Mouse (Mus musculus): ENCODE results near the gene Aar2. TPM values are rescaled to one million over a fixed set of nuclear protein-coding genes. Genes with fewer than 3 reads are reported as not detected.

Aar2 gene
- polyA plus RNA-seq, 1 experiment from 2014 or later: 20.0 TPM

DNA sequence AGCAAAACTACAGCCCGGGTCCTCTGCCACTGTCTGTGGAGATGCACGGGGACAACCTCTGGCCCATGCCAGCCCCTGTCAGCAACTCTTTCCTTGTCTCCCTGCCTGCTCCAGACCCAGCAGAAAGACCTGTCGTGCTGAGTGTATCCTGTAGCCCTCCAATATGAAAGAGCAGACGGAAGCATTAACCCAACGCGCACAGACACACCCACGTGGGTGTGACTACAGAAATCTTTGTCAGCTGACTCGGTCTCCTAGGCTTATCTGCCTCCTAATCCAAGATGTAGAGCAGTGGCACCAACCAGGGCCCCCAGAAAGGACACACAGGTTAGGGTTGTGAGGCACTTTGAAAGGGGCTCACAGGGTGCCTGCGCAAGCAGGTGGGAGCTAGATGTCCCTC, 56.3 kb downstream of the Aar2 start:
- H3K36me3 ChIP-seq: no peaks in the 10 kb centered on the region
- no peak overlapping the region for H3K4me2 ChIP-seq
- no peaks in the 10 kb centered on the region; the same call in 1 of the 2 replicates for H3K9me3 ChIP-seq (replicated peaks)
- ATAC-seq (replicated peaks; ENCODE audit: insufficient number of reproducible peaks, insufficient read depth, low FRiP score, low read depth): no peak
- peaks cover 24% of the 10 kb centered on the region for H3K27me3 ChIP-seq
- no peak overlapping the region for H3K27ac ChIP-seq
- H3K4me3 ChIP-seq: no peak overlapping the region
- no peaks in the 10 kb centered on the region for H3K4me1 ChIP-seq (replicated peaks)
- H3K9ac ChIP-seq: no peak overlapping the region
- WGBS: 73% methylated on average over 9 of the region's 9 CpGs

- 62% methylated on average over 3 of the region's 3 CpGs for WGBS
- no peak for ATAC-seq (replicated peaks; ENCODE audit: insufficient number of reproducible peaks, insufficient read depth, low FRiP score, low read depth)
- H3K4me2 ChIP-seq: no peak overlapping the region
- no peak overlapping the region for H3K27ac ChIP-seq
- H3K4me1 ChIP-seq (replicated peaks): no peaks in the 10 kb centered on the region
- H3K9ac ChIP-seq: no peak overlapping the region
- H3K4me3 ChIP-seq: no peak overlapping the region
- H3K9me3 ChIP-seq (replicated peaks): no peaks in the 10 kb centered on the region; the same call in 1 of the 2 replicates
- H3K36me3 ChIP-seq: no peaks in the 10 kb centered on the region
- peaks cover 38% of the 10 kb centered on the region for H3K27me3 ChIP-seq
Observed at GRCm38 (mm10) chr2:156605144-156605543, 57.8 kb downstream of the Aar2 start.

DNA sequence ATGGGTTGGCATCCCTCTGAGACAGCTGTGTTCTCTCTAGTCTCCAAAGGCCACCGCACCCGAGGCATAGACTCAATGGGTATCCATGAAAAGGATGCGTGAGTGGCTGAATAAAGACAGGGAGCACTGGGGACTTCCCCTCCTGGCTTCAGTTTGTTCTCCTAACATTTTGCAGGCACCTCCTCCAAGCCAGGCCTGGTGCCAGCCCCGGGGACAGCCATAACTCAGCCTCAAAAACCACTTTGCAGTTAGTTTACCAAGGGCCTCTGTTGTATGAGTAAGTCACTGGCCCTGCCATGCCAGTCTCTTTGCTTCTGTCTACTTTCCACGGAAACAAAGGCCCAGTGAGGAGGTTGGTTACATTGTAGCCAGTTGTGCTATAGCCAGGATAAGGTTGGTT, 58.6 kb downstream of the Aar2 start:
- no peak overlapping the region for H3K9ac ChIP-seq
- ATAC-seq (replicated peaks; ENCODE audit: insufficient number of reproducible peaks, insufficient read depth, low FRiP score, low read depth): no peak
- H3K4me2 ChIP-seq: no peak overlapping the region
- no peaks in the 10 kb centered on the region; the same call in 1 of the 2 replicates for H3K9me3 ChIP-seq (replicated peaks)
- H3K36me3 ChIP-seq: no peaks in the 10 kb centered on the region
- H3K27ac ChIP-seq: no peak overlapping the region
- no peaks in the 10 kb centered on the region for H3K4me1 ChIP-seq (replicated peaks)
- H3K4me3 ChIP-seq: no peak overlapping the region
- 69% methylated on average over 5 of the region's 5 CpGs for WGBS
- H3K27me3 ChIP-seq: peaks cover 44% of the 10 kb centered on the region

DNA sequence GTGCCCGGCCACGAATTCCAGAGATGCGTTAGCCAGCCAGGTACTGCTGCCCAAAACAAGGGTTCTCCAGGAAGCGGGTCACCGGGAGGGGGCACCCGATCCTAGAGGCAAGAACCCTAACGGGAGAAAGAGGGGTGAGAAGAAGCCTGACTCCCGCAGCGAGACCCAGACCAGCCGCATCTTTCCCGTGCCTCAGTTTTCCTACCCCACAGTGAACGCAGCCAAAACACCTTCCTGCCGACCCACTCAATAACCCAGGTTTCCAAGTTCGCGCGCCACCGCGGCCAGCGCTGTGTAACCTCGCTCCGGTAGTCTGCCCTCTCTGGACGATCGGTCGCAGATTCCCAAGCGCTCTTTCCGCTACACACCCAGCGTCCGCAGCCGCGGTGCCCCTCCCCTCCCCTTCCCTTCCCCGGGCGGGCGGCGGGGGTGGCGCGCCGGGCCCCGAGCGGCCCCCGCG, 65.7 kb downstream of the Aar2 start:
- Histone ChIP-seq H3K36me3 (no peaks in the 10 kb centered on the region), H3K27ac (no peak overlapping the region), H3K9me3 (replicated peaks) (no peaks in the 10 kb centered on the region), H3K4me3 (peak overlapping the region; percentile 71), H3K4me2 (peak overlapping the region; percentile 99), H3K27me3 (peaks cover 97% of the 10 kb centered on the region), H3K9ac (peak overlapping the region; percentile 55), H3K4me1 (replicated peaks) (peaks cover 21% of the 10 kb centered on the region)
- ATAC-seq (replicated peaks; ENCODE audit: insufficient number of reproducible peaks, insufficient read depth, low FRiP score, low read depth): no peak
- WGBS: under 1% methylated on average over 41 of the region's 41 CpGs

DNA sequence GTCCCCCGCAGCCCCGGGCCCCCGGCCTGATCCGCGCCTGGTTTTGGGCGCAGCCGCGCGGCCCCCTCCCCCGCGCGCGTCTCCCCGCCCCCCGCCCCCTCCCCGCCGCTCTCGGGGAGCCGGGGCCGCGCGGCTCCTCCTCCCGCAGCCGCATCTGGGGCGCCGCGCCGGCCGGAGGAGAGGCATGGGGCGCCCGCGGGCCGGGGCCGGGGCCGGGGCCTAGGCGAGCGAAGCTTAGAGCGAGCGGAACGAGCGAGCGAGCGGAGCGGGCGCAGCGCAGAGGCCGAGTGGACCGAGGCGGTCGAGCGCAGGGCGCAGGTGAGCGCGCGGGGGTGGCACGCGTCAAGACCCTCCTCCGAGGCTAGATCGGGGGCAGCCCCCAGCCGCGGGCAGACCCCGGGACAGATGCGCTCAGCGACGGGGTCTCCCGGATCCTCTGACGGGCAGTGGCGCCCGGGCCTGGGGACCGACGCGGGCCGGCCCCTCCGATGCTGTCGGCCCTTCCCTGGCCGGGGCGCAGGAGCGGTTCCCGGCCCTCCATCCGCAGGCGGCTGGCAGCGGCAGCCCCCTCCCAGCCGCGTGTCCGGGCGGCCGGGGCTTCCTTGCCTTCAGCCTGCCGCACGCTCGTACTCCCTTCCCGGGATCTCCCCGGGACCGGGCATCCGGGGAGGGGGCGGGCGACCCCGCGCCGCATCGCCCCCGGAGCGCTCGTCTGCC, 66.3 kb downstream of the Aar2 start, which contains the start of gene Dlgap4:
Gene Dlgap4 (plus strand): TSS at position 165 of the 717 bp plus-strand sequence.
- Histone ChIP-seq H3K4me1 (replicated peaks) (peaks cover 21% of the 10 kb centered on the region), H3K27ac (no peak within 1 kb of the TSS), H3K4me2 (peak within 1 kb of the TSS; percentile 99), H3K9ac (peak within 1 kb of the TSS; percentile 55), H3K9me3 (replicated peaks) (no peaks in the 10 kb centered on the region), H3K27me3 (peaks cover 97% of the 10 kb centered on the region), H3K36me3 (no peaks in the 10 kb centered on the region), H3K4me3 (peak within 1 kb of the TSS; percentile 71)
- peak; percentile 62 for ATAC-seq (replicated peaks; ENCODE audit: insufficient number of reproducible peaks, insufficient read depth, low FRiP score, low read depth)
- under 1% methylated on average over 79 of the region's 103 CpGs for WGBS

DNA sequence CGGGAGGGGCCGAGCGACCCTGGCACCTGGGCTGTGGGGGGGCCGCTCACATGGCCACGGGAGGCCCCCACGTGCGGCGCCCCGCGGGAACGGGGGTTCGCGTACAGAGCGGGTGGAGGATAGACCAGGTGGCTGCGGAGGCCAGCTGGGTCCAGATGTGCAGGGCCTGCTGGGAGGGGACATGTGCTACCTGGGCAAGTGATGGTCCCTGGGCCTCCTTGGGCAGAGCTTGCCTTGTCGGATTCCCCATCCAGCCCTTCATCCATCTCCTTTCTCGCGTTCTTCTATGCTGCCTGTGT, 66.8 kb downstream of the Aar2 start:
- Histone ChIP-seq H3K9ac (peak overlapping the region; percentile 55; the same call in 1 of the 2 replicates), H3K27ac (no peak overlapping the region), H3K9me3 (replicated peaks) (no peaks in the 10 kb centered on the region), H3K27me3 (peaks cover 98% of the 10 kb centered on the region), H3K36me3 (no peaks in the 10 kb centered on the region), H3K4me2 (peak overlapping the region; percentile 99), H3K4me3 (peak overlapping the region; percentile 71), H3K4me1 (replicated peaks) (peaks cover 21% of the 10 kb centered on the region)
- no peak for ATAC-seq (replicated peaks; ENCODE audit: insufficient number of reproducible peaks, insufficient read depth, low FRiP score, low read depth)
- under 1% methylated on average over 18 of the region's 18 CpGs for WGBS

GRCm38 (mm10) chr2:156614661-156615654, 67.6 kb downstream of the Aar2 start:
- Histone ChIP-seq H3K4me3 (peak overlapping the region; percentile 71), H3K36me3 (no peaks in the 10 kb centered on the region), H3K27ac (no peak overlapping the region), H3K4me1 (replicated peaks) (peaks cover 26% of the 10 kb centered on the region), H3K9ac (no peak overlapping the region), H3K4me2 (peak overlapping the region; percentile 99), H3K9me3 (replicated peaks) (no peaks in the 10 kb centered on the region), H3K27me3 (peaks cover 98% of the 10 kb centered on the region)
- no peak for ATAC-seq (replicated peaks; ENCODE audit: insufficient number of reproducible peaks, insufficient read depth, low FRiP score, low read depth)
- 11% methylated on average over 31 of the region's 31 CpGs for WGBS

GRCm38 (mm10) chr2:156616513-156616912, 69.1 kb downstream of the Aar2 start:
- Histone ChIP-seq H3K4me2 (no peak overlapping the region), H3K4me1 (replicated peaks) (peaks cover 31% of the 10 kb centered on the region), H3K27me3 (peaks cover 89% of the 10 kb centered on the region), H3K4me3 (no peak overlapping the region), H3K36me3 (no peaks in the 10 kb centered on the region), H3K9ac (no peak overlapping the region), H3K9me3 (replicated peaks) (no peaks in the 10 kb centered on the region), H3K27ac (no peak overlapping the region)
- ATAC-seq (replicated peaks; ENCODE audit: insufficient number of reproducible peaks, insufficient read depth, low FRiP score, low read depth): no peak
- 72% methylated on average over 7 of the region's 7 CpGs for WGBS

DNA sequence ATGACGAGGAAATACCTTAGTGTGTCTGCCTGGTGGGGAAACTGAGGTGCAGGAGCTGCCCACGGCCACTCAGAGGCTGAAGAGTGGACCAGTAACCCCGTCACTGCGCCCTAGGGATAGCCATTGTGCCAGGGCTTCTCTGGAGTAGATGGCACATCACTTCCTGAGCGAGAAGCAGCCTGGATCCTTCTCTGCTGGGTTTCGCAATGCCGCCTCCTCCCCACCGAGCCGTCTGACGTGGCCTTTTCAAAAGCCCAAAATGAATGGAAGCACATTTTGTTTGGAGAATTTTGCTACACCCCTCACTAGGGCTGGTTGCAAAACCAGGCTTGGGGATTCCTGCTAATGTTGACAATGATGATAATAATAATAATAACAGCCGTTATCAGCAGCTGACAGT, 70.2 kb downstream of the Aar2 start:
- Histone ChIP-seq H3K4me2 (no peak overlapping the region), H3K27ac (no peak overlapping the region), H3K27me3 (peaks cover 86% of the 10 kb centered on the region), H3K9me3 (replicated peaks) (no peaks in the 10 kb centered on the region), H3K4me1 (replicated peaks) (peaks cover 32% of the 10 kb centered on the region), H3K4me3 (no peak overlapping the region), H3K36me3 (no peaks in the 10 kb centered on the region), H3K9ac (no peak overlapping the region)
- 46% methylated on average over 11 of the region's 11 CpGs for WGBS
- ATAC-seq (replicated peaks; ENCODE audit: insufficient number of reproducible peaks, insufficient read depth, low FRiP score, low read depth): no peak
